Mouse (Mus musculus) kidney, adult 2 months (tissue): ENCODE data around the gene Pbxip1. TPM values are rescaled to one million over a fixed set of nuclear protein-coding genes. Genes with fewer than 3 reads are reported as not detected.

ENCODE experiments used
- DNase-seq: peaks from one replicate; pipeline ENCODE4 v3.0.0; 2021
- H3K27ac ChIP-seq: fragments of 200-500 bp; 2 replicates; pipeline ENCODE4 v1.5.1; 2012; ENCODE audit warnings: low read depth, low read length, control low read depth, inconsistent platforms; ENCODE audit not compliant: insufficient read depth
- H3K27me3 ChIP-seq: fragments of 200-500 bp; replicated peaks from 2 replicates; pipeline ENCODE4 v1.6.1; 2012; ENCODE audit warnings: mild to moderate bottlenecking, moderate library complexity, low read length, inconsistent platforms; ENCODE audit not compliant: control insufficient read depth, insufficient read depth
- H3K36me3 ChIP-seq: fragments of 200-500 bp; 2 replicates; pipeline ENCODE4 v1.6.1; 2012; ENCODE audit warnings: mild to moderate bottlenecking, moderate library complexity, low read length, inconsistent platforms; ENCODE audit not compliant: control insufficient read depth, insufficient read depth
- H3K4me1 ChIP-seq: fragments of 200-500 bp; 2 replicates; pipeline ENCODE4 v1.6.1; 2011; ENCODE audit warnings: low read length; ENCODE audit not compliant: control insufficient read depth, insufficient read depth
- H3K4me3 ChIP-seq: fragments of 200-500 bp; 2 replicates; pipeline ENCODE4 v1.5.1; 2011; ENCODE audit warnings: mild to moderate bottlenecking, low read depth, low read length, control low read depth; ENCODE audit not compliant: insufficient read depth
- CTCF ChIP-seq: fragments of 200-500 bp; conservative IDR thresholded peaks from 2 replicates; pipeline ENCODE4 v1.5.1; 2011; ENCODE audit warnings: low read depth, mild to moderate bottlenecking, control low read depth, low read length, moderate library complexity, mixed read lengths; ENCODE audit not compliant: insufficient read depth, insufficient read length
- POLR2A ChIP-seq: fragments of 200-500 bp; IDR thresholded peaks from one replicate; pipeline ENCODE4 v1.6.1; 2011; ENCODE audit warnings: low read depth, low read length, control low read depth
- WGBS: fragments of 180-500 bp; shearing (Covaris S2); methylation state at CpG from one replicate; pipeline ENCODE4 v1.1.7; 2018; 5-methylcytosine and 5-hydroxymethylcytosine counted together
- polyA plus RNA-seq: library from polyadenylated mRNA; depleted of rRNA; stranded (reverse); fragments of >200 nt; gene quantifications from 2 replicates; pipeline ENCODE4 v1.2.3, GENCODE M21; 2012

The Pbxip1 gene
- polyA plus RNA-seq, 1 experiment = 61.3 TPM

DNA sequence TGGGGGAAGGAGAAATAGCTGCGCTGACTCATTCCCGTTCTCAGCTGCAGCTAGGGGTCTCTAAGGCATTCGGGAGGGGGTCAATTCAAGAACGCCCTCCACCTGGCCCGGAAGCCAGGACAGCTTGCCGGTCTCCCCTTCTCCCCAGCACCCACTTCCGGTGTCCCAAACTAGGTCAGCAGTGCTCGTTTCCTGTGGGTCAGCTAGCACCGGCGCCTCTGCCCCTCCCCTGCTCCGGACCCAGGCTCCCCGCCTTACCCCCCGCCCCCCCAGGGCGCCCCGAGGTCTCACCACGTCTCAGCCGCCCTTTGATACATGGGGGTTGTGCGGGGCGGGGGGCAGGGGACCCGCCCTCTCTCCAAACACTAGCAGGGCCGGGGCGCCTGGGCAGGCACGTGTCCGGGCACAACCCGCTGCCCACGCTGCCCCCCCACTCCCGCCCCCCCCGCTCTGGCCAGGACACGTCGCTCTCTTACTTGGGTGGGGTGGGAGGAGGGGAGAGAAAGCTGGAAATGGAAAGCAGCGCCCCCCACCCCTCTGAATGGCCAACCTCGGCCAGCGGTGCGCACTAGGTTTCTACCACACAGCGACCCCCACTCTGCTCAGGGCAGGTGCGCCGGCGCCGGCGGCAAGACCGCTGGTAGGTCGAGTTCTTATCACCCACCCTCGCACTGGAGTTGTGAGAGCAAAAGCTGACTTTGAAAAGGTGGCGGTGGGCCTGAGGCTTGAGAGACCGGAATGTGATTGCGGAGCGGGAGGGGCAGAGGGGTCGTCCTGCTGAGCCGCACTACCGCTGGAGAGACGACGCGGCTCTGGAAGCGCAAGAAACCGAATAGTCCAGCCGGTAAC, 44.6 kb upstream of the Pbxip1 start:
- TF ChIP-seq CTCF = no peak
- TF ChIP-seq POLR2A = no peak
- peak; percentile 86 for DNase-seq
- Histone ChIP-seq H3K4me1 (peaks cover 39% of the 10 kb centered on the region), H3K27me3 (no peaks in the 10 kb centered on the region), H3K4me3 (peak overlapping the region; percentile 83), H3K27ac (peak overlapping the region; percentile 97), H3K36me3 (no peaks in the 10 kb centered on the region)
- 1% methylated on average over 50 of the region's 56 CpGs for WGBS

DNA sequence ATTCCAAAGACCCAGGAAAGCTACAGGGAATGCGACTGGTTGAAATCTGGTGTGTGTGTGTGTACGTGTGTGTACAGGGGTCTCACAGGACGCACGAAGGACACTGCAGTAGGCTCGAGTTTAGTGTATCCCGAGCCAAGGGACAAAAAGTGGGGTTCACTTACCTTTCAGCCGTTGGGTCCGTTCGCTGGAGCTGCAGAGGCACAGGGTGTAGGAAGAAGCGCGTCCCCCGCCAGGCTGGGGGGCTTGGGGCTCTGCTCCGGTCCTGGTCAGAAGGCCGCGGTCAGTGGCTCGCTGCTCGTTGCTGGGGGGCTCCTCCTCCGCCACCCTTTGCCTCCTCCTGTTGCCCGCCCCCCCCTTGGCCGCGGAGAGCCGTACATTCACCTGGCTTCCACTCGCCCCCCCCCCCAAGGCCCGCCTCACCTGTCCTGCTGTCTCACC, 43.6 kb upstream of the Pbxip1 start:
- peak; percentile 65 for DNase-seq
- Histone ChIP-seq H3K36me3 (no peaks in the 10 kb centered on the region), H3K4me1 (peaks cover 36% of the 10 kb centered on the region), H3K4me3 (peak overlapping the region; percentile 83), H3K27ac (peak overlapping the region; percentile 92), H3K27me3 (no peaks in the 10 kb centered on the region)
- under 1% methylated on average over 18 of the region's 24 CpGs for WGBS
- TF ChIP-seq POLR2A = no peak
- no peak for TF ChIP-seq CTCF

DNA sequence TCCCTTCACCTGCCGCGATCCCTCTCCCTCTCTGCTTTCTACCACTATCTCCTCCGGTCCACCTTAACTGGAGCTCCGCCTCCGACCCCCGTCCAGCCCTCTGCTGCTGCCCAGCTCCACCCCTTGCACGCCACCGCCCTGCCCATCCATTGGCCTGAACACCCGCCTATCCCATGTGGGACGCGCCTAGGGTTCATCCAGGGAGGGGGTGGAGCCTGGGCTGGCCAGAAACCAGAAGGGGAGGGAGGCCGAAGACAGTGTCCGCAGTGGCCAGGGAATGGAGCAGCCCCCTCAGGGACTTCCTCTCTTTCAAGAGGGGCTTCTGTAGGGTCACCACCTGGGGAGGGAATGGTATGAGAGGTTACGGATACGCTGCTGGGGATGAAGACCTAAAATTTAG, 42.9 kb upstream of the Pbxip1 start:
- WGBS = under 1% methylated on average over 15 of the region's 15 CpGs
- peak overlapping the region; percentile 97 for H3K27ac ChIP-seq
- peak; percentile 99 for DNase-seq
- no peaks in the 10 kb centered on the region for H3K27me3 ChIP-seq
- TF ChIP-seq POLR2A (peak; percentile 64), CTCF (no peak)
- peak overlapping the region; percentile 70 for H3K4me3 ChIP-seq
- H3K4me1 ChIP-seq = peaks cover 29% of the 10 kb centered on the region
- H3K36me3 ChIP-seq = no peaks in the 10 kb centered on the region

DNA sequence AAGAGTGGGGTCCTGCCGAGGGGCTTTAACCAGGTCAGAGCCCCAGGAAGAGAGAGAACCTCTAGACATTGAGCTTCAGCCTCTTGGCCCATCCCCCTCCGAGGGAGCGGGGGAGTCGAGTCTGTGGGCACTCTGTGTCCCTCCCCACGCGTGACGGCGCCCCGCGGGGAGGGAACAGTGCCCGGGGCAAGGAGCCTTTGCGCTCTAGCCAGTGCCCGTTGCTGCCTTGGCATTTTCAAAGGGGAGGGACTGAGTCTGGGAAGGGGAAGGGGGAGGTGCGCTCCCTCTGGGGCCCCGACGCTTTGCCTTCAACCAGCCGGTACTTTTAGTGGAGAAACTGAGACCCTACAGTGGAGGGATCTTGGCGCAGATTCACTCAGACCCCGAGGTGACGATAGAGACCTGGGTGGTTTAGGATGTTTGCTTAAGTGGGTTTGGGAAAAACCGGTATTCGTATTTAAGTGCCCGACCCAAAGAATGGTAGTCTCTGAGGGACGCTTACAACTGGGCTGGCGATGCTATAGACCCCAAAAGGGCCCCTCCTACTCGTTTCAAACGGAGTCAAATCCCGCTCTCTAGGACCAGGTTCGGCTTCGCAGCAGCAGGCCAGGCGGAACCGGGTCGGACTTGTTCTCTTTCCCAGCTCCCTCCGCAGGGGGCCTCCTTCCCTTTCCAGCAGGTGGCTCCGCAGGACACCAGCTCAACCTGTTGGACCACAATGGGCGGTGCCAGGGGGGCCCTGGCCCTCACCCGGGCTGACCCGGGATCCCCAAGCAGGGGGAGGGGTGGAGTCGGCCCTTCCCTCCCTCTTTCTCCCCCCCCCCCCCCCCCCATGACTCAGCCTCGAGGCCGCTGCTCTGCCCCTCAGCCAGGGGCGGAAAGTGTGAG, 42.3 kb upstream of the Pbxip1 start, which contains the start of gene Zbtb7b:
Gene Zbtb7b, minus strand, starts transcription at position 771 of the 888 bp plus-strand sequence.
- Histone ChIP-seq H3K4me1 (peaks cover 24% of the 10 kb centered on the region), H3K27me3 (no peaks in the 10 kb centered on the region), H3K36me3 (no peaks in the 10 kb centered on the region), H3K27ac (peak within 1 kb of the TSS; percentile 97), H3K4me3 (peak within 1 kb of the TSS; percentile 65)
- under 1% methylated on average over 39 of the region's 42 CpGs for WGBS
- DNase-seq = peak; percentile 95
- peak; percentile 22 for TF ChIP-seq POLR2A
- peak; percentile 34 for TF ChIP-seq CTCF

DNA sequence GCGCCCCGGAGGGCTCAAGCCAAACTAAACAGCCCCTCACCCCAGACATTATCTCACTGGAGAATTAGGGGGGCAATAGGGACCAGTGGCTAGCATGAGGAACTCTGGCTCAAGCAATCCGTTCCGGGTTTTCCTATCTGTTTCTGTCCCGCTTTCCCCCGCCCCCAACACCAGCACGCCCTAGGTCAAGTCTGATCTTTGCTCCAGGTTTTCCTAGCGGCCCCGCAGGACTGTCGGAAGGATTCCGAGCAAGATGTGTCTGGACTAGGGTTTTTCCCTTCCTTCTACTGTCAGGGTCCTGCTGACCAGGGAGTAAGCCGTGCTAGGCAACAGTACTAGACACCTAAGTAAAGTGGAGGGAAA, 41.6 kb upstream of the Pbxip1 start:
- peaks cover 19% of the 10 kb centered on the region for H3K4me1 ChIP-seq
- peak overlapping the region; percentile 65 for H3K4me3 ChIP-seq
- H3K27me3 ChIP-seq = no peaks in the 10 kb centered on the region
- no peak for TF ChIP-seq CTCF
- peak; percentile 26 for TF ChIP-seq POLR2A
- no peaks in the 10 kb centered on the region for H3K36me3 ChIP-seq
- peak overlapping the region; percentile 93 for H3K27ac ChIP-seq
- peak; percentile 95 for DNase-seq
- WGBS = 1% methylated on average over 10 of the region's 12 CpGs

DNA sequence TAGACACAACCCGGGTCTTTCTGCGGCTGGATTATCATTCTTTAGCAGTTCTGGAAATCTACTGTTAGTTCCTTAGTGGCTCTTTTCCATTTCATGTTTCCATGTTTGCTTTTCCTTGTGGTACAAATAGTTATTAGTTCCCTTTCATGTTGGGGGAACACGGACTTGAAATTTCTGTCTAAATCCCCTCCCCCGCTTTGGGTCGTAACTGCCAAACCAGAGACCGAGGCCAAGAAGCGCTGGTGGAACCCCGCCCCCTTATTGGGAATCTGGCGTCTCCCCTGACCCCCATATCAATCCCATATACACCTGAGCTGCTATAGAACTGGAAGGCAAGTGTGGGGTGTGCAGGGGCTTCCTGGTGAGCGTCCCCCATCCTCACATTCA, 41.1 kb upstream of the Pbxip1 start:
- H3K4me1 ChIP-seq = peaks cover 13% of the 10 kb centered on the region; the same call in 1 of the 2 replicates
- peak overlapping the region; percentile 65 for H3K4me3 ChIP-seq
- peak overlapping the region; percentile 93 for H3K27ac ChIP-seq
- DNase-seq = peak; percentile 32
- H3K36me3 ChIP-seq = no peaks in the 10 kb centered on the region
- no peaks in the 10 kb centered on the region for H3K27me3 ChIP-seq
- TF ChIP-seq POLR2A = no peak
- TF ChIP-seq CTCF = no peak
- WGBS = 7% methylated on average over 10 of the region's 10 CpGs

DNA sequence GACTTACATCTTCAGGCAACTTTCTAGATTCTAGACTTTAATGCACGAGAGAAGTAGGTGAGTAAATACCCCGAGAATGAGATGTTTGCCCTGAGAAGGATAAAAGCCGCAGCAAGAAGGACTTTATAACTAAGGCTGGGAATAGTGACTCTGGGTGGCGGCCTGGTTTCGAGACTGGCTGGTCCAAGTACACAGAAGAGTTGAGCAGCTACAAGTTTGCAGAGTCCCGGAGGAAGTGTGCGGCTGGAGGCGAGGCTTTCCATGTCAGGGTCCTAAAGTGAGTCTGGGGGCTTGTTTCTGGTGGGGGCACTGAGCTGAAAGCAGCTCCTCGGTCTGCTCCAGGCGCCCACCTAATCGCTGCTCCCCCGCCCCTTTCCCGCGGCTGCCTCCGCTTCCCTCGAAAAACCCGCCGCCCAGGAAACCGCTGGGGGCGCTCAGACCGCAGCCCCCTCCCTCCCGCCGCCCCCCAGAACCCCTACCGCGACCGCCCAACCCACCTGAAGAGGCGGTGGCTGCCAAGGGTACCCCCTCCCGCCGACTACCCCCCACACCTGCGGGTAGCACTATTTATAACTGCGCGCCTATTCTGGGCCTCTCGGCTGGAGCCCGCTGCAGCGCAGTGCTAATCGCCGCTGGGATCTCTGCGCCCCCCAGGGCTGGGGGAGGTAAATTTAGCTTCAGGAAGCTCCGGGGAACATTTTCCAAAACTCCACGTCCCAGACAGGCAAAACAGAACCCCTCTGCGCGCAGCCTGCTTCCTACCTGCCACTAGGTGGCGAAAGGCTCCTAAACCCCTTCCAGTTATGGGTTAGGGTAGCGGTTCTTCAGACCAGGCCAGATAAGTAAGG, 40.5 kb upstream of the Pbxip1 start:
- Histone ChIP-seq H3K4me3 (peak overlapping the region; percentile 65), H3K27me3 (no peaks in the 10 kb centered on the region), H3K36me3 (no peaks in the 10 kb centered on the region), H3K4me1 (peaks cover 10% of the 10 kb centered on the region; the same call in 1 of the 2 replicates), H3K27ac (peak overlapping the region; percentile 6)
- peak; percentile 82 for DNase-seq
- TF ChIP-seq CTCF = peak; percentile 90
- TF ChIP-seq POLR2A = no peak
- 1% methylated on average over 44 of the region's 44 CpGs for whole genome bisulfite sequencing
